Mouse (Mus musculus) liver, embryonic 12.5 days (tissue): ENCODE measurements around the gene Calm2. TPM values are rescaled to one million over a fixed set of nuclear protein-coding genes. Genes with fewer than 3 reads are reported as not detected.

ENCODE experiments used
- ATAC-seq: fragments of 200-750 bp; cut with Nextera tagmentation; 2 replicates; pipeline ENCODE4 v1.8.0; 2017; ENCODE audit warnings: moderate number of reproducible peaks, mild to moderate bottlenecking, moderate library complexity
- H3K27ac ChIP-seq: fragments of 300-500 bp; sonication (generic); 2 replicates; pipeline ENCODE4 v1.5.1; 2016; ENCODE audit warnings: mild to moderate bottlenecking
- H3K27me3 ChIP-seq: fragments of 300-500 bp; sonication (generic); replicated peaks from 2 replicates; pipeline ENCODE4 v1.6.1; 2016; ENCODE audit warnings: mild to moderate bottlenecking, moderate library complexity
- H3K36me3 ChIP-seq: fragments of 300-500 bp; sonication (generic); 2 replicates; pipeline ENCODE4 v1.6.1; 2016; ENCODE audit warnings: mild to moderate bottlenecking, moderate library complexity
- H3K4me1 ChIP-seq: fragments of 300-500 bp; sonication (generic); 2 replicates; pipeline ENCODE4 v1.6.1; 2016
- H3K4me2 ChIP-seq: fragments of 300-500 bp; sonication (generic); 2 replicates; pipeline ENCODE4 v1.6.1; 2016; ENCODE audit warnings: mild to moderate bottlenecking, moderate library complexity
- H3K4me3 ChIP-seq: fragments of 300-500 bp; sonication (generic); 2 replicates; pipeline ENCODE4 v1.5.1; 2016; ENCODE audit warnings: mild to moderate bottlenecking, moderate library complexity
- H3K9ac ChIP-seq: fragments of 300-500 bp; sonication (generic); 2 replicates; pipeline ENCODE4 v1.6.1; 2016; ENCODE audit warnings: mild to moderate bottlenecking, moderate library complexity
- H3K9me3 ChIP-seq: fragments of 300-500 bp; sonication (generic); replicated peaks from 2 replicates; pipeline ENCODE4 v1.6.1; 2016; ENCODE audit warnings: mild to moderate bottlenecking, moderate library complexity
- WGBS: fragments of 180-500 bp; shearing (Covaris S2); methylation state at CpG from one replicate; pipeline ENCODE4 v1.1.7; 2016; ENCODE audit not compliant: insufficient replicate concordance; 5-methylcytosine and 5-hydroxymethylcytosine counted together
- polyA plus RNA-seq: library from polyadenylated mRNA; unstranded; fragments of >200 nt; fragmentation: Nextera tagmentation; extraction: Ambion mirVana; gene quantifications from 2 replicates; pipeline ENCODE4 v1.2.1, GENCODE M21; 2016

The Calm2 gene
- polyA plus RNA-seq, 1 experiment from 2014 or later: 401 TPM

- Histone ChIP-seq H3K4me3 (no peak overlapping the region), H3K27me3 (no peaks in the 10 kb centered on the region), H3K9ac (no peak overlapping the region), H3K4me2 (no peak overlapping the region), H3K36me3 (peaks cover 80% of the 10 kb centered on the region), H3K27ac (no peak overlapping the region), H3K4me1 (peaks cover 20% of the 10 kb centered on the region; the same call in 1 of the 2 replicates), H3K9me3 (0 out of 2 replicates have a peak, but pooled peaks cover 3% of the 10 kb centered on the region)
- WGBS: 89% methylated on average over 3 of the region's 3 CpGs
- ATAC-seq: no peak
These were observed 12.8 kb downstream of the Calm2 start for GRCm38 (mm10) chr17:87433929-87434328.

GRCm38 (mm10) chr17:87432743-87433142, 14.0 kb downstream of the Calm2 start:
- no peak overlapping the region for H3K4me3 ChIP-seq
- H3K4me1 ChIP-seq: peaks cover 18% of the 10 kb centered on the region; the same call in 1 of the 2 replicates
- ATAC-seq: no peak
- H3K27me3 ChIP-seq: no peaks in the 10 kb centered on the region
- H3K9me3 ChIP-seq: 0 out of 2 replicates have a peak, but pooled peaks cover 3% of the 10 kb centered on the region
- 80% methylated on average over 5 of the region's 5 CpGs for WGBS
- H3K27ac ChIP-seq: no peak overlapping the region
- H3K9ac ChIP-seq: no peak overlapping the region
- no peak overlapping the region for H3K4me2 ChIP-seq
- peaks cover 85% of the 10 kb centered on the region for H3K36me3 ChIP-seq

- 0 out of 2 replicates have a peak, but pooled peaks cover 3% of the 10 kb centered on the region for H3K9me3 ChIP-seq
- ATAC-seq: no peak
- peaks cover 14% of the 10 kb centered on the region; the same call in 1 of the 2 replicates for H3K4me1 ChIP-seq
- H3K27me3 ChIP-seq: no peaks in the 10 kb centered on the region
- H3K9ac ChIP-seq: no peak overlapping the region
- H3K36me3 ChIP-seq: peaks cover 82% of the 10 kb centered on the region
- H3K27ac ChIP-seq: no peak overlapping the region
- no peak overlapping the region for H3K4me3 ChIP-seq
- H3K4me2 ChIP-seq: no peak overlapping the region
These were observed 14.4 kb downstream of the Calm2 start for GRCm38 (mm10) chr17:87432314-87432713.

- no peak overlapping the region for H3K4me2 ChIP-seq
- no peak for ATAC-seq
- WGBS: 80% methylated on average over 3 of the region's 3 CpGs
These were observed 17.3 kb downstream of the Calm2 start for GRCm38 (mm10) chr17:87429431-87429830.

GRCm38 (mm10) chr17:87427511-87427910, 19.2 kb downstream of the Calm2 start, which contains the start of gene Stpg4:
TSS of gene Stpg4 (minus strand) at chr17:87427741.
- WGBS: 64% methylated on average over 24 of the region's 24 CpGs
- Histone ChIP-seq H3K36me3 (peaks cover 42% of the 10 kb centered on the region), H3K27ac (no peak within 1 kb of the TSS), H3K4me3 (no peak within 1 kb of the TSS), H3K27me3 (no peaks in the 10 kb centered on the region), H3K4me1 (peaks cover 3% of the 10 kb centered on the region; the same call in 1 of the 2 replicates), H3K9me3 (0 out of 2 replicates have a peak, but pooled peaks cover 3% of the 10 kb centered on the region), H3K9ac (no peak within 1 kb of the TSS), H3K4me2 (no peak within 1 kb of the TSS)
- no peak for ATAC-seq

More at GRCm38 (mm10) chr17:87429431-87429830, 17.3 kb downstream of the Calm2 start:
- Histone ChIP-seq H3K4me1 (peaks cover 9% of the 10 kb centered on the region; the same call in 1 of the 2 replicates), H3K9ac (no peak overlapping the region), H3K36me3 (peaks cover 61% of the 10 kb centered on the region), H3K27me3 (no peaks in the 10 kb centered on the region), H3K9me3 (0 out of 2 replicates have a peak, but pooled peaks cover 3% of the 10 kb centered on the region), H3K27ac (no peak overlapping the region), H3K4me3 (no peak overlapping the region)

GRCm38 (mm10) chr17:87418082-87418481, 28.7 kb downstream of the Calm2 start:
- Histone ChIP-seq H3K27me3 (no peaks in the 10 kb centered on the region), H3K4me2 (no peak overlapping the region)
- ATAC-seq: no peak

GRCm38 (mm10) chr17:87406646-87407045, 40.1 kb downstream of the Calm2 start:
- no peak overlapping the region for H3K4me3 ChIP-seq
- H3K9me3 ChIP-seq: no peaks in the 10 kb centered on the region
- no peak overlapping the region for H3K9ac ChIP-seq
- WGBS: 56% methylated on average over 4 of the region's 4 CpGs
- no peak overlapping the region for H3K27ac ChIP-seq
- H3K4me2 ChIP-seq: no peak overlapping the region
- H3K4me1 ChIP-seq: 0 out of 2 replicates have a peak, but pooled peaks cover 5% of the 10 kb centered on the region
- no peaks in the 10 kb centered on the region for H3K36me3 ChIP-seq
- no peak for ATAC-seq
- H3K27me3 ChIP-seq: no peaks in the 10 kb centered on the region

More at GRCm38 (mm10) chr17:87418082-87418481, 28.7 kb downstream of the Calm2 start:
- Histone ChIP-seq H3K27ac (no peak overlapping the region), H3K4me3 (no peak overlapping the region), H3K9ac (no peak overlapping the region), H3K4me1 (no peaks in the 10 kb centered on the region), H3K36me3 (no peaks in the 10 kb centered on the region), H3K9me3 (no peaks in the 10 kb centered on the region)
- 69% methylated on average over 7 of the region's 7 CpGs for WGBS

- Histone ChIP-seq H3K27me3 (no peaks in the 10 kb centered on the region), H3K4me2 (no peak overlapping the region), H3K36me3 (no peaks in the 10 kb centered on the region), H3K9me3 (no peaks in the 10 kb centered on the region), H3K4me1 (0 out of 2 replicates have a peak, but pooled peaks cover 5% of the 10 kb centered on the region), H3K27ac (no peak overlapping the region), H3K4me3 (no peak overlapping the region), H3K9ac (no peak overlapping the region)
- ATAC-seq: peak; percentile 27; the same call in 1 of the 2 replicates
- 51% methylated on average over 11 of the region's 11 CpGs for WGBS
These were observed 41.2 kb downstream of the Calm2 start for GRCm38 (mm10) chr17:87405576-87405975.

- Histone ChIP-seq H3K4me2 (no peak overlapping the region), H3K27ac (no peak overlapping the region), H3K27me3 (no peaks in the 10 kb centered on the region), H3K4me3 (no peak overlapping the region), H3K36me3 (no peaks in the 10 kb centered on the region), H3K4me1 (0 out of 2 replicates have a peak, but pooled peaks cover 5% of the 10 kb centered on the region), H3K9ac (no peak overlapping the region), H3K9me3 (no peaks in the 10 kb centered on the region)
- WGBS: 59% methylated on average over 4 of the region's 4 CpGs
- no peak for ATAC-seq
These were observed 43.3 kb downstream of the Calm2 start for GRCm38 (mm10) chr17:87403462-87403861.

- Histone ChIP-seq H3K27ac (no peak overlapping the region), H3K9ac (no peak overlapping the region), H3K36me3 (no peaks in the 10 kb centered on the region), H3K4me1 (0 out of 2 replicates have a peak, but pooled peaks cover 5% of the 10 kb centered on the region), H3K27me3 (no peaks in the 10 kb centered on the region), H3K9me3 (no peaks in the 10 kb centered on the region), H3K4me2 (no peak overlapping the region), H3K4me3 (no peak overlapping the region)
- ATAC-seq: no peak
- 68% methylated on average over 11 of the region's 11 CpGs for WGBS
These were observed 44.3 kb downstream of the Calm2 start for GRCm38 (mm10) chr17:87402444-87402843.

GRCm38 (mm10) chr17:87397088-87397487, 49.6 kb downstream of the Calm2 start:
- Histone ChIP-seq H3K9ac (no peak overlapping the region), H3K4me1 (peaks cover 8% of the 10 kb centered on the region), H3K36me3 (no peaks in the 10 kb centered on the region), H3K27me3 (no peaks in the 10 kb centered on the region), H3K4me2 (no peak overlapping the region), H3K4me3 (no peak overlapping the region), H3K27ac (no peak overlapping the region), H3K9me3 (no peaks in the 10 kb centered on the region)
- WGBS: 63% methylated on average over 11 of the region's 11 CpGs
- no peak for ATAC-seq

- 69% methylated on average over 7 of the region's 7 CpGs for WGBS
These were observed 55.5 kb downstream of the Calm2 start for GRCm38 (mm10) chr17:87391242-87391641.

More at GRCm38 (mm10) chr17:87391242-87391641, 55.5 kb downstream of the Calm2 start:
- no peak overlapping the region for H3K9ac ChIP-seq
- H3K4me3 ChIP-seq: no peak overlapping the region
- no peaks in the 10 kb centered on the region for H3K36me3 ChIP-seq
- peaks cover 5% of the 10 kb centered on the region for H3K4me1 ChIP-seq
- H3K27me3 ChIP-seq: no peaks in the 10 kb centered on the region
- no peak for ATAC-seq
- H3K27ac ChIP-seq: no peak overlapping the region
- no peak overlapping the region for H3K4me2 ChIP-seq
- H3K9me3 ChIP-seq: no peaks in the 10 kb centered on the region
